Mouse (Mus musculus) spleen, adult 12 weeks (tissue): ENCODE data around the gene Mt4.
"Not testable (repeated sequence)": the region's sequence is repeated elsewhere in the genome, so short reads cannot be mapped to it uniquely, and the experiment has no call there.

Experiments
- DNase-seq: peaks from one replicate; pipeline ENCODE4 v3.0.0; 2022; ENCODE audit warnings: low spot score

Gene Mt4

DNA sequence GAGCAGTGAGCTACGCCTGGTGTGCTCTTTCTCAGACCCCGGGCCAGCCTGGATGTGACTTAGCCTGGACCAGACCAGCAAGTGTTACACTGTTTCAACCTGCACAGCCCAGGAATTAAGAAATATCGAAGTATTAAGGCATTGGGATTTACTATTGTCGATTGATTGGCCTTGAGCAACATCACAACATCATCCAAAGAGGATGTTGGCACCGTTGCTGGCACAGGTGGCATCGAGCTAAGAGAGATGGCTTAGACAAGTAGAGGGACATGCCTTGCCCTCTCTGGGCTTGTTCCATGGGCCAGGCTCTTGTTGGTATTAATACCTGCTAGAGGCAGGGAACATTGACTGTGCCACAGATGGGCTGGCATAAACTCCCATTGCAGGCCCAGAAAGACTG is 1.4 kb upstream of the Mt4 start:
- no peak for DNase-seq

GRCm38 (mm10) chr8:94136192-94136591 is 805 bp upstream of the Mt4 start:
- DNase-seq, result no peak

DNA sequence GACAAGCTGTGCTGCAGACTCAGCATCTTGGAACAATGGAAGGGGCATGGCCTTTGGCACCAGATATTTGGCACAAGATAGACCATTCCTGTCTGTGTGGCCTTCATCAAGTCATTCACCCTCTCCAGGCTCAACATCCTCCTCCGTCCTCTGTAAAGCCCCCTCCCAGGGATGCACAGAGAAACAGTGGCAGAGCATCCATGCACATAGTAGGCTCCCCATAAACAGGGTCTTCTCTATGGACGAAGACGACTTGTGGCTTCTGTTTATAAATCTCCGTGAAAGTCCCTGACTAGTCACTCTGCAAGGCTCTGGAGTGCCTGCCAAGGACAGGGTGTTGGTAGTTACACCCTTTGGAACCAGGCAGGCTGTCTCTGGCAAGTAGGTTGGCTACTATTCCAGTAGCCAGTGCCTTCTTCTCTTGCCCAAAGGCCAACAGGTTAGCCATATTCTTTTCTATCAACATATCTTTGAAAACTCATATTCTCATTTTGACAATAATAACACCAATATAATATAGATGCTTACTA is 3.3 kb downstream of the Mt4 start:
- no peak for DNase-seq

- DNase-seq, result no peak
Observed at GRCm38 (mm10) chr8:94148236-94148635, 11.2 kb downstream of the Mt4 start.

- no peak for DNase-seq
Observed at GRCm38 (mm10) chr8:94150925-94151324, 13.9 kb downstream of the Mt4 start.

GRCm38 (mm10) chr8:94152513-94153300 is 15.7 kb downstream of the Mt4 start, which contains the start of gene Mt3:
TSS of gene Mt3 (plus strand) at chr8:94152607.
- no peak for DNase-seq

GRCm38 (mm10) chr8:94153451-94153850 is 16.5 kb downstream of the Mt4 start:
- DNase-seq, result no peak

DNA sequence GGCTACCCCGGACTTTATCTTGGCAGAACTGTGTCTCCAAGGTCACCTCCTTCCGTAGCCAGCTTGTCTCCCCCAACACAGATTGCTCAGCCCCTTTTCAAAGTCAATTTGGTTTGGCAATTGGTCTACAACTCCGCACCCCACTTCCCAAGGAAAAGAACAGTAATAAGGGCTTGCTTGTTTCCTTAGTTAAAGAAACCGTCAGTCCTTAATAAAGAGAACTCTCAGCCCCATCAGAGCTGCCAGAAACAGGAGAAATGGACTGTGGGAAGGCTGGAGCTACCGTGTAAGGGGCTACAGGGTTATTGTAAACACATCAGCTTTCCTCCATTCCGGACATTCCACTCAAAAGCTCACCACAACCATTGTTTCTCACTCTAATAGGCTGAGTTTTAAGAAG is 17.5 kb downstream of the Mt4 start:
- DNase-seq, result no peak

GRCm38 (mm10) chr8:94156092-94156491 is 19.1 kb downstream of the Mt4 start:
- DNase-seq, result no peak

DNA sequence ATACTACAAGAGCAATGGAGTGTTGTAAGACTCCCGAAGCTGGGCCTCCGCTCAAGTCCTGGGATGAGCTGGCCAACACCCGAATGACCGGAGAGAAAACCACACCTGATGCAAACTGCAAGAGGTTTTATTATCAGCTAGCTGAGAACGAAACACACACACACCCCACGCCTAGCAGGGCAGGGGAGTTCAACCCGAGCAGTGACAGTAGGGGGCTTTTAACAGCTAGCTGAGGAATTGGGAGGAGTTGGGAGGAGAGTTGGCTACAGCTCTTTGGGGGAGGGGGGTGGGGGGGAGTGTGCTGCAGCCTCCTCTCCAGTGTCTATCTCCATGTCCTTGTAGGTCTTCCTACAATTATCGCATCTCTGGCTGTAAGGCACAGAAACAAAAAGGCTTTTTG is 28.8 kb downstream of the Mt4 start:
- not testable (repeated sequence) for DNase-seq

DNA sequence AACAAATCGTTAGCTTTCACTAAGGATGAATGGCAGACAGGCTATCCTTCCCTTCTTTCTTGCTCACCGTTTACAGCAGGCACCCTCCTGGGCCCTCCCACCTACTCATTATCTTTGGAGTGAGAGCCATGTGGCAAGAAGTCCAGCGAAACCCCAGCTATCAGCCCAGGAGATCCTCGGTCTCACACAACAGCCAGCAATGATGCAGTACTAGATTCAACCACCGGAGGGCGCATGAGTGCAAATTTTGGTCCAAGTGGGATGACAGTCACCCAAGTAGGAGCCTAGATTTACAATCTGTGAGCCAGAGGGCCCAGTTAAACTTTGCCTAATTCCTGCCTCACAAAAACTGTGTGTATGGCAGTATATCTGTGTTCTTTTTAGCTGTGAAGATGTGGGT is 30.2 kb downstream of the Mt4 start:
- DNase-seq, result peak; percentile 77

GRCm38 (mm10) chr8:94169547-94169946 is 32.5 kb downstream of the Mt4 start:
- no peak for DNase-seq

DNA sequence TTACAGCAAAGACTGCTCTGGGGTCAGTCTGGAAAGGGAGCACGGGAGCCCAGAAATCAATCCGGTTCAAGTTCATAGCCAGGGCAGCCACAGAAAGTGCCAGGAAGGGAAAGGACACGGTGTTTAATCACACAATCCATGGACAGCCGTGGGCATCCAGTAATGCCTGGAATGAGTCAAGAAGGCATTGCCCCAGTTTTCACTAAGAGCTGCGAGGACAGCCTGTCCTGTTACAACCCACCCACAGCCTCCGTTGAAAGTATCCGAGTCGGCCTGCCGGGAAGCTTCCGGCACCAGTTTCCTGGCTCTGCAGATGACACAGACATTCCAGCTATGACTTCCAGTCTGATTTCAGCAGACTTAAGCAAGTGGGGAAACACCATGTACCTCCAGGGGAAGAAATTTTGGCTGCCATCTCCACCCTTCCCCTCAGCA is 34.3 kb downstream of the Mt4 start:
- DNase-seq, result no peak

GRCm38 (mm10) chr8:94172075-94172808 is 35.2 kb downstream of the Mt4 start, which contains the start of gene Mt2:
TSS of gene Mt2 (plus strand) at chr8:94172664.
- peak; percentile 46 for DNase-seq

GRCm38 (mm10) chr8:94172809-94173732 is 36.1 kb downstream of the Mt4 start:
- DNase-seq, result no peak

GRCm38 (mm10) chr8:94173848-94174403 is 36.9 kb downstream of the Mt4 start:
- no peak for DNase-seq

- no peak for DNase-seq
Observed at GRCm38 (mm10) chr8:94174619-94175213, 37.7 kb downstream of the Mt4 start.

DNA sequence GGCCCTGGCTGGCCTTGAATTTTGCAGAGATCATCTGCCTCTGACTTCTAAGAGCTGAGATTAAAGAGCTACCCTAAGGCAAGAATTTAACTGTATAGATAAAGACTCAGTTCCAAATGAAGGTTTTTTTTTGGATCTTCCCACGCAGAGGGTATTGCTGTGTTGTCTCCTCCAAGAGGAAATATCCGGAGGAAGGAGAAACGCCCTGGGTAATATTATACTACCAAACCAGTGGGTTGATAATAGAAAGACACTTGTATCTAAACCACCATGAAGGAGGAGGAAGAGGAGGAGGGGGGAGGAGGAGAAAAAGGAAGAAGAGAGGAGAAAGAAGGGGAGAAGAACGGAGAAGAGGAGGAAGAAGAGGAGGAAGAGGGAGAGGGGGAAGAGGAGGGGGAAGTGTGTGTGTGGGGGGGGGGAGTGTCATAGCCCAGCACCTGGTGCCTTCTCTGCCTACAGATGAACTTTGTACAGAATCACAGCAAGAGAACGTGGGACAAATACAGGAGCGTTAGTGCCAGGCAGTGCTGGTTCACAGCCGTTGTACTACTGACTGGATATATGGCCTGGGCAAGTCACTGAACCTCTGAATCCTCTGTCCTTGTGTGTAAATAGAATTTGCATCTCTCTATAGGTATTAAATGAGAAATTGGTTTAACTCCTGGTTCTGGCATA is 40.9 kb downstream of the Mt4 start:
- DNase-seq, result no peak

GRCm38 (mm10) chr8:94178857-94179712 is 42.1 kb downstream of the Mt4 start, which contains the start of gene Mt1:
TSS of gene Mt1 (plus strand) at chr8:94179082.
- peak; percentile 72 for DNase-seq
